Mouse (Mus musculus): ENCODE data around the gene Tmbim4.

Gene Tmbim4

GRCm38 (mm10) chr10:120201131-120201921 lies at the start of gene Tmbim4:
Gene Tmbim4 (plus strand): TSS chr10:120201590.
- DNase-seq (ENCODE audit: low spot score) = peak; percentile 54

- no peak for DNase-seq (ENCODE audit: low spot score)
Observed at GRCm38 (mm10) chr10:120151672-120152071, 49.7 kb upstream of the Tmbim4 start.

- DNase-seq (ENCODE audit: low spot score) = no peak
Observed at GRCm38 (mm10) chr10:120153911-120154310, 47.5 kb upstream of the Tmbim4 start.

GRCm38 (mm10) chr10:120160533-120160932 lies 40.9 kb upstream of the Tmbim4 start:
- no peak for DNase-seq (ENCODE audit: low spot score)

GRCm38 (mm10) chr10:120162840-120163239 lies 38.5 kb upstream of the Tmbim4 start:
- no peak for DNase-seq (ENCODE audit: low spot score)

GRCm38 (mm10) chr10:120163490-120163889 lies 37.9 kb upstream of the Tmbim4 start:
- no peak for DNase-seq (ENCODE audit: low spot score)

GRCm38 (mm10) chr10:120164931-120165792 lies 36.2 kb upstream of the Tmbim4 start:
- DNase-seq (ENCODE audit: low spot score) = no peak

GRCm38 (mm10) chr10:120165793-120166503 lies 35.4 kb upstream of the Tmbim4 start:
- no peak for DNase-seq (ENCODE audit: low spot score)

GRCm38 (mm10) chr10:120168070-120168469 lies 33.3 kb upstream of the Tmbim4 start:
- DNase-seq (ENCODE audit: low spot score) = no peak

- no peak for DNase-seq (ENCODE audit: low spot score)
Observed at GRCm38 (mm10) chr10:120169064-120169463, 32.3 kb upstream of the Tmbim4 start.

- DNase-seq (ENCODE audit: low spot score) = no peak
Observed at GRCm38 (mm10) chr10:120169841-120170240, 31.5 kb upstream of the Tmbim4 start.

GRCm38 (mm10) chr10:120170277-120170676 lies 31.1 kb upstream of the Tmbim4 start:
- no peak for DNase-seq (ENCODE audit: low spot score)

- DNase-seq (ENCODE audit: low spot score) = no peak
Observed at GRCm38 (mm10) chr10:120171340-120171739, 30.1 kb upstream of the Tmbim4 start.

- DNase-seq (ENCODE audit: low spot score) = no peak
Observed at GRCm38 (mm10) chr10:120174192-120174705, 27.1 kb upstream of the Tmbim4 start.

- peak; percentile 31 for DNase-seq (ENCODE audit: low spot score)
Observed at GRCm38 (mm10) chr10:120182887-120183286, 18.5 kb upstream of the Tmbim4 start.

GRCm38 (mm10) chr10:120183342-120183741 lies 18.0 kb upstream of the Tmbim4 start:
- DNase-seq (ENCODE audit: low spot score) = no peak

- no peak for DNase-seq (ENCODE audit: low spot score)
Observed at GRCm38 (mm10) chr10:120188513-120188912, 12.9 kb upstream of the Tmbim4 start.

- no peak for DNase-seq (ENCODE audit: low spot score)
Observed at GRCm38 (mm10) chr10:120189276-120189675, 12.1 kb upstream of the Tmbim4 start.

- DNase-seq (ENCODE audit: low spot score) = no peak
Observed at GRCm38 (mm10) chr10:120189782-120190181, 11.6 kb upstream of the Tmbim4 start.

GRCm38 (mm10) chr10:120191165-120191564 lies 10.2 kb upstream of the Tmbim4 start:
- DNase-seq (ENCODE audit: low spot score) = no peak

GRCm38 (mm10) chr10:120192278-120192677 lies 9.1 kb upstream of the Tmbim4 start:
- DNase-seq (ENCODE audit: low spot score) = no peak

- no peak for DNase-seq (ENCODE audit: low spot score)
Observed at GRCm38 (mm10) chr10:120193255-120193654, 8.1 kb upstream of the Tmbim4 start.

All from embryo, embryonic 10 days (tissue).